Mouse (Mus musculus): ENCODE data around the gene Trim67.

Gene Trim67

DNA sequence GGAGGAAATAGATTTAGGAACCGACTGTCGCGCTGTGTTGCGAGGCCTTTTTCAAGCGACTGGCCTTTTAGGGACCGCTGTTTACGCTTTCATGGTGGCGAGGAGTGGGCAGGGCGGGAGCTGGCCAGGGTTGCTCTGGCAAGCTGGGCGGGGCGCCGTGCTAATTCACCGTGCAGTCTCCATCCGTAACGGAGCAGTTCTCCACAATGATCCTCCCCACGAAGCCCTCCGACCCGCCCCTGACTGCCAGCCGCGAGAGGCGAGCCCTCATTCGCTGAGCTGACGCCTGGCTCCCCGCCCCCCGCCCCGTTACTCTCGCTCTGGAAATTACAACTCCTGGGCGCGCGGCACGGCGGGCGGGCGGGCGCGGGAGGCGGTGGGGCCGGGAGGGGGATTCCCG is at the start of gene Trim67:
TSS of gene Trim67 (plus strand) at position 385 of the 400 bp plus-strand sequence.
- DNase-seq, result peak; percentile 93 to 94

DNA sequence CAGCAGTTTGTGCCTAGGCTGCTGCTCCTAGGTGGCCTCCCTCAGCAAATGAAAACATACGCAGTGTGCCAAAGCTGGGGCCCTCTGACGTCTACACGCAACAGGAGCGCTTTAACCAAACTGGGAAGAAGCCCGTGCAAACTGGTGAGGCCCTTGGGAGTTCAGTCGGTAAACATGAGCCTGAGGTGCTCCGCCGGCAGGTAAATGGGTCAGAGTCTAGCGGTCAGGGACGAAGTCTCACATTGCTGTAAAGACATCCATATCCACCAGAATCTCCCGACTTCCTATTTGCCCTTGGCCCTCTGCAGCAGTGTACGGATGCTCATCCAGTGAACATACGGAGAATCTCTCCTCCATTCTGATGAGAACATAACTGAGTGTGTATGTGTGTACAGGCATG is 46.2 kb upstream of the Trim67 start:
- no peak for DNase-seq

DNA sequence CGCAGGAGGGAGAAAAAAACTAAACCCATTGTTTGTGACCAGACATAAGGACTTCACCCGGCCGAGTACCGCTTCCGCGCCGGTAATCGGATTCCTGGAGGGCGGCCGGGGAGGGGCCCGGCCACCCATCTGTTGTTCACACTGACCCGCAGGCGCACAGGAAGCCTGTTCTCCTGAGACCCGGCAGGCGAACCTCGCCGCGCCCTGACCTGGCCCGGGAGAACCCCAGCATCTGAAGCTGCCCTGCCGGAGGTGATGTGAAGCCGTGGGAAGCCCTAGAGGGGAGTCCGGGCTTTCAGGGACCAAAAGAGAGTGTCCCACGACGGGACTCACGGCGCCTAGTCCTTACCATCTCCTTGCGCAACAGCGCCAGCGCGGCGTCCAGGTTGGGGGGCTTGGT is 41.7 kb upstream of the Trim67 start:
- no peak for DNase-seq

DNA sequence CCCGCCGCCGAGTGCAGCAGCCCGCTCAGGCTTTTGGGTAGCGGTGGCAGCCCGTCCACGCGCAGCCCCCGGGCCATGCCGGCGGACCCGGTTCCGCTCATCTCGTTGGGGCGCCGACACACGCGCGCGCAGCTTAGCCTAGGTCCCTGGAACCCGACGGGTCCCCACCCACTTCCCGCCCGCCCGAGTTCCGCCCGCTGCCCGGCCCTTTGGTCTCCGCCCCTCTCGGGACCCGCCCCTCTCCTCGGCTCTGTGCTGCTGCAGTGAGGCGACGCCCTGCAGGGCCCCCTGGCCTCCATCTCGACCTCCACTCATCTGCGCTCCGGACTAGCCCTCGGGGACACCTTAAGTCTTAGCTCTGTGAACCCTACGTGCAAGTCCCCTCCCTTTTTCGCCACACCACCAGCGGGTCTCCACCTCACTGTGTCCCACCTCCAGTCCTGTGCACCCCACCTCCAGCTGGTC is 41.2 kb upstream of the Trim67 start, which contains the start of gene Fam89a:
TSS of gene Fam89a (minus strand) at position 124 of the 465 bp plus-strand sequence.
- peak in 1 of 2 experiments; percentile 27 for DNase-seq

- no peak for DNase-seq
Measured at GRCm38 (mm10) chr8:124752325-124752862, 40.5 kb upstream of the Trim67 start.

DNA sequence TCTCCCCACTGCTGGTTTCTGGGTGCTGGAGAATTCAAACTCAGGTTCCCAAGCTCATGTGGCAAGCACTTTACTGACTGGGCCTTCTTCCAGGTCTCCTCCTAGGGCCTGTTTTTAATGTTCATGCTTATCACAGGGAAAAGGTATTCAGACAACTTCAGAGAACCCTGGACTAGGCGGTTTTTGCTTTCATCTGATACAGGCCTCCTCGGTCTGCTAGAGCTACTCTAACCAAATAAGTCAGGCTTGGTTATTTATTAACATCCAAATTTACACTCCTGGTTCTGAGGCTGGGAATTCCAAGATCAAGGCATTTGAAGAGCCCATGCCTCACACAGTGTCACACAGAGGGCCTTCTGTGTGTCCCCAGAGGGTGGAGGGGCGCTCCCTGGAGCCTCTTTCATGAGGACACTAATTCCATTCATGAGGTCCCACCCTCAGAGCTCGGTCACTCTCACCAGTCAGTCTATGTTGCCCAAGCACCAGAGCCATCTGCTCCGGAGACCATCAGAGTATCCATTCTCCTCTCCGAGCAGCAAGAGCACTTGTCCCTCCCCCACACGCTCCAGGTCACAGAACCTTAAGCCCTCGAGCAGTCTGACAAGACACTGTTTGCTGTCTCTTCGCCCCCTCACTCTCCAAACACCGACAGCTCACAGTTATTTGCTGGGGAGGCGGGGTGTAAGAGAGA is 38.6 kb upstream of the Trim67 start:
- DNase-seq, result peak; percentile 19 to 24

DNA sequence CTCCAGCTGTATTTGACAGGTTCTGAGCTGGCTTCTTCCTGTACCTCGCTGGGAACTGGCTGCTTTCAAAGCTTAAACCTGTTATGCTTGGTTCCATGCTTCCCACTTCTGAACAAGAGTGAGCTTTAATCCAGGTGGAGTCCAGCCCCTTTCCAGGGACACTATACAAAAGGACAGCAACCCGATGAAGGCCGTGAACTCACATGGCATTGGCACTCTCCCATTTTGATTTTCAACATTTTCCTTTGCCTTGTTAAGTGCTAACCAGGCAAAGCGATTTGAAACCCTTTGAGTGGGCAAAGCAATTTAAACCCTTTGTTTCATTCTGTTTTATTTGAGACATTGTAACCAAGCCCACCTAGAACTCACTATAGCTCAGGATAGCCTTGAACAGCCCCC is 38.1 kb upstream of the Trim67 start:
- no peak for DNase-seq

DNA sequence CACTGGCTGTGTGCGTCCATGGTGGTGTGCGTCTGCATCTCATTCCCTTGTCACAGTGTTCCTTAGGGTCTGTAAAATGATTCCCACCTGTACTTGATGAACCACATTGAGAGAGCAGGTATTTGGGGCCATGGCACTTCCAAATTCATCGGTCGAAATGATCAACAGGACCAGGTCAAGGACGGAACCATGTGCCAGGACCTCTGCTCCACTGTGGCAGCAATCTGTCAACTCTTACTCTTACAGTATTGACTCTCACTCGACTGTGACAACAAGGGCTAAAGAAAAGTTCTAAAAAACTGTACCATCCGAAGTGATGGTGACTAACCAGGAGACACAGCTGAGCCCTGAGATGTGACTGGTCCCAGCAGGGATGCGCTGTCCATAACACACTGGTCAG is 37.4 kb upstream of the Trim67 start:
- no peak for DNase-seq

DNA sequence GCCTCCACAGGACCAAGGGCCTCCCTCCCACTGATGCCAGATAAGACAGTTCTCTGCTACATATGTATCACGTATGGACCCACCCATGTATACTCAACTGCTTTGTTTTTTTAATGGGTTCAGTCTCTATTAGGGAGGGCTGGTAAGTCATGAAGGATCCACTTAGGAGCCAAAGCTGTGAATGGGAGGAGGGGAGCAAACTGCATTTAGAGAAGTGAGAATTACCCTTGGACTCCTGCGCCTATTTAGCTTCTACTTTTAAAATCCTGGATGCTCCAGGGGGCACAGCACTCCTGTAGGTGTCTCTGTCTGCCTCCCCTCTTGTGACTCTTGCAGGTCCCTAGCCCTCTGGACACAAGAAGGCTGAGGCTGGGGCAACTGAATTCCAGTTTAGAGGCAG is 36.7 kb upstream of the Trim67 start:
- DNase-seq, result no peak

GRCm38 (mm10) chr8:124756601-124757000 is 36.3 kb upstream of the Trim67 start:
- DNase-seq, result no peak

DNA sequence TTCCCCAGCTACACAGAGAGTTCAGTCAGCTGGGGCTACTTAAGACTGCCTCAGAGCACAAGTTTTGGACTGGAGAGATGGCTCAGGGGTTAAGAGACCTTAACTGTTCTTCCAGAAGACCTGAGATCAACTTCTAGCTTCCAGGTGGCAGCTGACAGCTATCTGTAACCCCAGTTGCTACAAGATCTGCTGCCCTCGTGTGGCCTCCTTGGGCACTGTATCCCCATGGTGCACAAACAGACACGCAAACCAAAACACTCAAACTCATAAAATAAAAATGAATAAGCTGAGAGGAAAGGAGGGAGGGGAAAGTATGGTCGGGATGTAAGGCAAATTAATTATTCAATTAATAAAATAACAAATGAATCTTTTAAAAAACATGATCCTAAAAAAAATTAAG is 34.3 kb upstream of the Trim67 start:
- DNase-seq, result peak; percentile 55 to 81

DNA sequence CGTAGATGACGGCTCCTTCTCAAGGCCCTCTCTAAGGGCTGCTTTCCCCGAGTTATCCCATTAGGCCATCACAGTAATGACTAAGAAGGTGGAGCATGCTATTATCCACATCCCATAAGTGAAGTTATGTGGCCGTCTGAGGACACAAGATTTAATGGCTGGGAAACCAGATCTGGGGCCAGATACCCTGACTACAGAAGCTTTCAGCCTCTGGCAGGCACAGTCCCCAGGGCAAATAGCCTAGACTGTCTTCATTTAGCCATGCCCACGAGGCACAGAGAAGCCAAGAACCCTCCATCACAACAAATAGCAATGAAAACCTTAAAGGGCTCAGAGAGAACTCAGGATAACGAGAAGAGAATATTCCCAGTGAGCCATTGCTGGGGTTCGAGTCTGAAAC is 29.8 kb upstream of the Trim67 start:
- DNase-seq, result no peak

- no peak for DNase-seq
Measured at GRCm38 (mm10) chr8:124772389-124772788, 20.5 kb upstream of the Trim67 start.

- peak; percentile 90 to 93 for DNase-seq
Measured at GRCm38 (mm10) chr8:124775695-124776094, 17.2 kb upstream of the Trim67 start.

DNA sequence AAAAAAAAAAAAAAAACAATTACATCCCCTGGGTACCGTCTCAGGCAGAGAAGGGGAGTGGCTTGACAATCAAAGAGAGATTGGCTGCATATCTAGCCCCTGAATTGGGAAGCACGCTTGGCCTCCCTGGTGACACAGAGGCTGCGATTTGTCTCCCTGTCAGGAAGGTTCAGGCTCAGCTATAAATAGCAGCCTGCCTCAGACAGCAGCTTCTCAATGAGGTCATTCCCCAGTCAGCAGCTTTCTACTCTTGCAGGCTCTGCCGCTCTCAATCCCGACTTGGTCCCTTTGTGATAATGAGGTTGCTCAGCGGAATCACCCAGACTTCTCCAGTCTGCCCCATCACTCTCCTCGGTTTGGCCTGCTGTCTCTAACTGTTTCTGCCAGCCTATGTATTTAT is 12.7 kb upstream of the Trim67 start:
- peak; percentile 72 to 75 for DNase-seq

DNA sequence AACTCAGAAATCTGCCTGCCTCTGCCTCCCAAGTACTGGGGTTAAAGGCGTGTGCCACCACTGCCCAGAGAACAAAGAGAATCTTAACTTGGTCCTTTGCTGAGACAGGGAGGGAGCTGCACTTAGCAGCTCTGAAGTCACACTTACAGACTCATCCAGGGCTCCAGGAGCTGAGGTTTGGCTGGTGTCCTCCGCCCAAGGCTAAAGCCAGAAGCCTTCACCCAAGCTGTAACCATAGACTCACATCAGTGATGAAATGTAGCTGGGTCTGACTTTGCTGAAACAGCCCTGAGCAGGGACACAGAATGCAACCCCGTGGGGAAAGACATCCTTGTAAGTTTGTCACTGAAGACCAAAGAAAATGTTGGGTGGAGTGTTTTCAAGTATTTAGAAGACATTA is 10.5 kb upstream of the Trim67 start:
- no peak for DNase-seq

DNA sequence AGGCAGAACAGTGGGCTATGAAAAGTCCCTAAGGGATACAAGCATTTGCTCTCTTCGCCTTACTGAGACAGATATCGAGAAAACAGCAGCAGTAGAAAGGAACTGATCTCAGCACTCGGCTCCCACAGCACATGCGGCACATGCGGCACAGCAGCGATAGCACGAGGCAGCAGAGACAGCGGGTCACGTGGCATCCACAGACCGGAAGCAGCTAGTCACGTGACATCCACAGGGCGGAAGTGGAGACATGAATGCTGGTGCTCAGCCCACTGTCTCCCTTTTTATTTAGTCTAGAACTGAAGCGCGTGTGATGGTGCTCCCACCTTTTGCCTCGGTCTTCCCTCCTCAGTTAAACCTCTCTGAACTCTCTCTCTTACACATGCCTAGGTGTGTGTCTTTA is 9.7 kb upstream of the Trim67 start:
- DNase-seq, result no peak

DNA sequence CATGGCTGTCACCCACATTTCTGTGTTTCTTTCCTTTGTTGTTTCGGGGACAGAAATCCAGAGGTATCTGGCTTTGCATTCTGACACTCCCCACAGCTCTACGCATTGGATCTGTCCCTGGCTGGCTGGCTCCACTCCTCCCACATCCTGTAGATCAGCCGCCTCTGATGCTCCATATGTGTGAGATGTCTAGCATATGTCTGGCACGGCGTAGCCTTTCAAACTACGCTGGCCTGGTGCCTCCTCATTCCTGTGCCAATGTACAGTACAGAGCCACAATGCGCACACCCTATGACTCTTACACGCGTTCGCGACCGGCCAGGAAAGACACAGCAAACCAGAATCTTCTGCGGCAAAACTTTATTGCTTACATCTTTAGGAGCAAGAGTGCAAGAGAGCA is 8.3 kb upstream of the Trim67 start:
- DNase-seq, result peak; percentile 43 to 62

- no peak for DNase-seq
Measured at GRCm38 (mm10) chr8:124790676-124791075, 2.2 kb upstream of the Trim67 start.

- peak in 1 of 2 experiments; percentile 67 for DNase-seq
Measured at GRCm38 (mm10) chr8:124791751-124792150, 1.1 kb upstream of the Trim67 start.

DNA sequence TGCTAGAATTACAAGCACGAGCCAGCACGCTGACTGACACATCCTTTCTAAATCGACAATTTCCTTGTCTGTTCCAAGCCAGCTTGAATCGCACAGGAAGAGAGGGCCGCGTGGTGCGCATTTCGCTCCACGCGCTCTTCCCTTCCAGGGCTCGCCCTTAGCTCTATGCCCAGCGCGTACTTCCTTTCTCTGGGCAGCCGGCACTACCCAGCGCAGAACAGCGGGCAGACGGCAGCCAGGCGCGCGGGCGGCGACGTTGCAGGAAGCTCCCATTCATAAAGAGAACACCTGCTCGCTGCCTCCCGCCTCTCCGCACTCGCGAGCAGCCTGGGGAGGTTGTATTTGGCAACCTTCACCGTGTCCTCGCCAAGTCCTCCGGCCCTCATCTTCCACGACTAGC is 706 bp upstream of the Trim67 start:
- DNase-seq, result peak; percentile 80 to 81

DNA sequence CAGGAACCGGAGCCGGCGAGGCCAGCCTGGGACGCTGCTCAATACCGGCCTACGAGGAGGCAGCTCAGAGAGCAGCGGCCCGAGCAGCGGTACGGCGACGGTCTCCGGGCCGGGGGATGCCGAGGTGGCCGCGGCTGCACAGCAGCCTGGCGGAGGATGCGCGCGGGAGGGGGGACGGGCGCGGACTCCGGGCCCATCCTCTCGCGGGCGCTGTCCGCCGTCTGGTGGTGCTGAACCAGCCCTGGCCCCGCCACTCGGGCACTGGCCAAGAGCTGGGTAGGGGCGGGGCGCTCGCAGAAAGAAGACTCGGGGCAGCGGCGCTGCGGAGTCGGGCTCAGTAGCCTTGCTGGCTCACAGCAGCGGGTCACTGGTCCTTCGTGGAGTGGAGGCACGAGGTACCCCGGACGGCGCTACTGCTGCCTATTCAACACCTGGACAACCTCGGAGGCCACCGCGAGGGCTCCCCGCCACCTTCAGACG is 320 bp downstream of the Trim67 start:
- peak; percentile 89 to 90 for DNase-seq

DNA sequence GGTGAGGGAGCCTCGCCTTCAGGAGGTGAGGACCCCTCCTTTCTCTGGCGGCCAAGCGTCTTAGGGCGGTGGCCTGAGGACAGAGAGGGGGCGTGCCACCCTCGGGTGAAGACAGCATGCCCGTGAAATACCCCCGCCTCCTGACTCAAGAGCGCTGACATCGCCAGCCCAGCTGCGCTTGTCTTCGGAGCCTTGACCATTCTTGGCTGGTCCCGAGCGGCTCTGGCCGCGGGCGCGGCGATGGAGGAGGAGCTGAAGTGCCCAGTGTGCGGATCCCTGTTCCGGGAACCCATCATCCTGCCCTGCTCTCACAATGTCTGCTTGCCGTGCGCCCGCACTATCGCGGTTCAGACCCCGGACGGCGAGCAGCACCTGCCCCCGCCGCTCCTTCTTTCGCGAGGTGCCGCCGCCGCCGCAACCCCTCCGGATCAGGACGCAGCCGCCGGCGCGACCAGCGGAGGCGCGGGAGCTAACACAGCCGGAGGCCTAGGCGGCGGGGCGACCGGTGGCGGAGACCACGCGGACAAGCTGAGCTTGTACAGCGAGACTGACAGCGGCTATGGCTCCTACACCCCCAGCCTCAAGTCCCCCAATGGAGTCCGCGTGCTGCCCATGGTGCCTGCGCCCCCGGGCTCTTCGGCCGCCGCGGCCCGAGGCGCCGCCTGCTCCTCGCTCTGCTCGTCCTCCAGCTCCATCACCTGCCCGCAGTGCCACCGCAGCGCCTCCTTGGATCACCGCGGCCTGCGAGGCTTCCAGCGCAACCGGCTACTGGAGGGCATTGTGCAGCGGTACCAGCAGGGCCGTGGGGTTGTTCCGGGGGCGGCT is 981 bp downstream of the Trim67 start:
- DNase-seq, result peak; percentile 64 to 66

- DNase-seq, result peak; percentile 90 to 92
Measured at GRCm38 (mm10) chr8:124794486-124794780, 1.5 kb downstream of the Trim67 start.
